Mouse (Mus musculus) liver, adult 2 months (tissue): ENCODE results near the gene 2410004P03Rik. TPM values are rescaled to one million over a fixed set of nuclear protein-coding genes. Genes with fewer than 3 reads are reported as not detected.

Source experiments
- DNase-seq: peaks from one replicate; pipeline ENCODE4 v3.0.0-alpha.2; 2011; ENCODE audit warnings: low read depth, low spot score; ENCODE audit errors: extremely low read depth
- H3K27ac ChIP-seq: fragments of 200-500 bp; replicated peaks from 2 replicates; pipeline ENCODE4 v1.5.1; 2012; ENCODE audit warnings: low read depth, mild to moderate bottlenecking, control low read depth, inconsistent platforms, low read length; ENCODE audit not compliant: insufficient read depth
- H3K27me3 ChIP-seq: fragments of 200-500 bp; 2 replicates; pipeline ENCODE4 v1.6.1; 2012; ENCODE audit warnings: mild to moderate bottlenecking, moderate library complexity, low read length, inconsistent platforms; ENCODE audit not compliant: control insufficient read depth, insufficient read depth
- H3K36me3 ChIP-seq: fragments of 200-500 bp; 2 replicates; pipeline ENCODE4 v1.6.1; 2012; ENCODE audit warnings: low read length, inconsistent platforms; ENCODE audit not compliant: control insufficient read depth, insufficient read depth
- H3K4me1 ChIP-seq: fragments of 200-500 bp; 2 replicates; pipeline ENCODE4 v1.6.1; 2011; ENCODE audit warnings: low read length; ENCODE audit not compliant: control insufficient read depth, insufficient read depth
- H3K4me3 ChIP-seq: fragments of 200-500 bp; 2 replicates; pipeline ENCODE4 v1.5.1; 2011; ENCODE audit warnings: low read depth, mild to moderate bottlenecking, control low read depth, low read length, moderate library complexity; ENCODE audit not compliant: insufficient read depth
- H3K79me2 ChIP-seq: fragments of 200-500 bp; 2 replicates; pipeline ENCODE4 v1.6.1; 2012; ENCODE audit warnings: inconsistent platforms, mild to moderate bottlenecking, low read length, moderate library complexity; ENCODE audit not compliant: control insufficient read depth, insufficient read depth
- H3K9ac ChIP-seq: fragments of 200-500 bp; 2 replicates; pipeline ENCODE4 v1.6.1; 2012; ENCODE audit warnings: low read depth, mild to moderate bottlenecking, control low read depth, inconsistent platforms, low read length
- CTCF ChIP-seq: fragments of 200-500 bp; IDR thresholded peaks from 2 replicates; pipeline ENCODE4 v1.5.1; 2011; ENCODE audit warnings: low read depth, low read length, control low read depth
- POLR2A ChIP-seq: fragments of 200-500 bp; IDR thresholded peaks from 2 replicates; pipeline ENCODE4 v1.6.1; 2011; ENCODE audit warnings: low read length, control low read depth; ENCODE audit not compliant: insufficient read depth; ENCODE audit errors: extremely low read depth
- WGBS: fragments of 180-500 bp; shearing (Covaris S2); methylation state at CpG from one replicate; pipeline ENCODE4 v1.1.7; 2018; 5-methylcytosine and 5-hydroxymethylcytosine counted together
- polyA plus RNA-seq: library from polyadenylated mRNA; depleted of rRNA; stranded (reverse); fragments of >200 nt; gene quantifications from 2 replicates; pipeline ENCODE4 v1.2.3, GENCODE M21; 2012; rRNA removed
- total RNA-seq: library from RNA; depleted of rRNA; stranded (reverse); fragments of >200 nt; gene quantifications from 2 replicates; pipeline ENCODE4 v1.2.3, GENCODE M21; 2014; rRNA removed

The 2410004P03Rik gene
- total RNA-seq = not detected in 2 replicates
- polyA plus RNA-seq = not detected in 2 replicates

- no peak for TF ChIP-seq POLR2A
- peak; percentile 89 for TF ChIP-seq CTCF
- H3K9ac ChIP-seq = peak within 1 kb of the TSS; percentile 54; the same call in 1 of the 2 replicates
- H3K27me3 ChIP-seq = no peaks in the 10 kb centered on the region
- no peaks in the 10 kb centered on the region for H3K79me2 ChIP-seq
- peak; percentile 31 for DNase-seq
- peak within 1 kb of the TSS; percentile 67 for H3K4me3 ChIP-seq
- H3K27ac ChIP-seq = no peak within 1 kb of the TSS
- no peaks in the 10 kb centered on the region for H3K36me3 ChIP-seq
- whole genome bisulfite sequencing = 10% methylated on average over 29 of the region's 29 CpGs
- peaks cover 3% of the 10 kb centered on the region; the same call in 1 of the 2 replicates for H3K4me1 ChIP-seq
Observed at GRCm38 (mm10) chr12:17011100-17011870, at the start of gene 2410004P03Rik. 2410004P03Rik (minus strand) TSS chr12:17011727.

- no peak for DNase-seq
- H3K27me3 ChIP-seq = no peaks in the 10 kb centered on the region
- H3K27ac ChIP-seq = no peak overlapping the region
- TF ChIP-seq POLR2A = no peak
- no peak for TF ChIP-seq CTCF
- H3K4me1 ChIP-seq = no peaks in the 10 kb centered on the region
- no peak overlapping the region for H3K4me3 ChIP-seq
- 57% methylated on average over 7 of the region's 7 CpGs for WGBS
- no peaks in the 10 kb centered on the region for H3K79me2 ChIP-seq
- H3K9ac ChIP-seq = no peak overlapping the region
- H3K36me3 ChIP-seq = no peaks in the 10 kb centered on the region
Observed at GRCm38 (mm10) chr12:17061183-17061722, 49.7 kb upstream of the 2410004P03Rik start.

DNA sequence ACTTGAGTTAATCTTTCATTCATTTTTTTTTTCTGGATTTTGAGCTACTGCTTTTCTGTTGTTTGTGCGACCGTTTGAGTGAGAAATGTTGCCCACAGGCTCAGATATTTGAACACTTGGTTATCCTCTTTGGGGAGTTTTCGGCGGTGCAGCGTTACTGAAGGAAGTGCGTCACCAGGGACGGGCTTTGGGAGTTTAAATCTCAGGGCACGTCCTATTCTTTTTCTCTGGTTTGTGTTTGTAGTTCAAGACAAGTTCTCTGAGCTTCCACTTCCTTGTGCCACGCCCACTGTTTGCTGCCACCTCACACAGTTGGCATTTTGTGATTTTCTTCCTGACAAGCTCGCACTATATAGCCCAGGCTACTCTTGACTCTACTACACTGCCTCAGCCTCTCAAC is 47.0 kb upstream of the 2410004P03Rik start:
- Histone ChIP-seq H3K27ac (no peak overlapping the region), H3K36me3 (no peaks in the 10 kb centered on the region), H3K4me3 (no peak overlapping the region), H3K27me3 (no peaks in the 10 kb centered on the region), H3K4me1 (no peaks in the 10 kb centered on the region), H3K79me2 (no peaks in the 10 kb centered on the region), H3K9ac (no peak overlapping the region)
- 66% methylated on average over 10 of the region's 10 CpGs for WGBS
- TF ChIP-seq POLR2A (no peak), CTCF (no peak)
- DNase-seq = no peak

GRCm38 (mm10) chr12:17057110-17057509 is 45.6 kb upstream of the 2410004P03Rik start:
- TF ChIP-seq POLR2A = no peak
- no peak for TF ChIP-seq CTCF
- no peak overlapping the region for H3K9ac ChIP-seq
- no peaks in the 10 kb centered on the region for H3K27me3 ChIP-seq
- 77% methylated on average over 8 of the region's 8 CpGs for WGBS
- no peak for DNase-seq
- no peaks in the 10 kb centered on the region for H3K4me1 ChIP-seq
- H3K4me3 ChIP-seq = no peak overlapping the region
- no peaks in the 10 kb centered on the region for H3K36me3 ChIP-seq
- H3K79me2 ChIP-seq = no peaks in the 10 kb centered on the region
- no peak overlapping the region for H3K27ac ChIP-seq

- 85% methylated on average over 4 of the region's 4 CpGs for WGBS
- Histone ChIP-seq H3K9ac (no peak overlapping the region), H3K79me2 (no peaks in the 10 kb centered on the region), H3K27me3 (no peaks in the 10 kb centered on the region), H3K4me1 (no peaks in the 10 kb centered on the region), H3K4me3 (no peak overlapping the region), H3K27ac (no peak overlapping the region), H3K36me3 (no peaks in the 10 kb centered on the region)
- DNase-seq = no peak
- TF ChIP-seq POLR2A = no peak
- no peak for TF ChIP-seq CTCF
Observed at GRCm38 (mm10) chr12:17055766-17056165, 44.2 kb upstream of the 2410004P03Rik start.

DNA sequence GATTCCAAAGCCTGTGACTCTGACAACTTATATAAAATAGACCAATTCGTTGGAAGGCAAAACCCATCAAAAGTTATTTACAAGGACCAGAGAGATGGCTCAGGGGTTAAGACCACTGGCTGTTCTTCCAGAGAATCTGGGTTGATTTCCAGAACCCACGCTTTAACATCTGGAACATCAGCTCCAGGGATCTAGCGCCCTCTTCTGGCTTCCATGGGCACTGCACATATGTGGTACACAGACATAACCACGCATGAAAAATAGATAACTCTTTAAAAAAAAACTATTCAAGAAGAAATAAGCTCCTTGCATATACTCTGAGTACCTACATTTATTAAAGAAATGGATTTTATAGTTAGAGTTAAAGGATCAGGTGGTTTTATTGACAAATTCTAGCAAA is 43.2 kb upstream of the 2410004P03Rik start:
- no peaks in the 10 kb centered on the region for H3K79me2 ChIP-seq
- H3K4me1 ChIP-seq = no peaks in the 10 kb centered on the region
- no peak overlapping the region for H3K9ac ChIP-seq
- DNase-seq = no peak
- TF ChIP-seq CTCF = peak; percentile 44; the same call in 1 of the 2 replicates
- TF ChIP-seq POLR2A = no peak
- H3K27me3 ChIP-seq = no peaks in the 10 kb centered on the region
- no peak overlapping the region for H3K4me3 ChIP-seq
- no peaks in the 10 kb centered on the region for H3K36me3 ChIP-seq
- no peak overlapping the region for H3K27ac ChIP-seq
- WGBS = 54% methylated on average over 4 of the region's 4 CpGs
